In the genomic region with DNA sequence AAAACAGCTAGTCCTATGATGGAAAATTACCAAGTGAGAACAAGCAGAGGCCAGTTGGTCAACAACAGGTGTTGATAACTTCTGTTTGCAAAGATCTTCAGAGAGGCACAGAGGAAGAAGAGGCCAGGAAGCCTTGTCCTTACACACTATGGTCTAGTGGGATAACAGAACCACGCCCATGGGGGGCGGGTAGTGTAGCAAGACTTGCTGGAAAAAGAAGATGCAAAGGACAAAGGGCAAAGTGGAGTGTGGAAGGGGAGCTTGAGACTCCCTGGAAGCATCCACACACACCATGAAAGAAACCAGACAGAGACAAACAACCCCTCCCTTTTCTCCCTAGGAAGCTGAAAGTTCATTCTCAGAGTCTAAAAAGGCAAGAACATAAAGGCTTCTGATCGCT, we compare ENCODE assay signal across 18 mouse cellular contexts. TPM values are rescaled to one million over a fixed set of nuclear protein-coding genes. Genes with fewer than 3 reads are reported as not detected.
DNase-seq lines count a peak whose midpoint lies in the region; ATAC-seq lines count a peak whose summit lies in the region.
"Had no signal": no experiment of that assay in that cellular context is flagged by ENCODE, and none has a peak within 500 bp of the region (broad histone marks: within the 10 kb centered on the region; RNA-seq: fewer than 3 reads in every experiment).

No protein-coding gene starts in this region.

- peak overlapping the region; percentile 57 for H3K27ac ChIP-seq in heart, embryonic 11.5 days (ENCODE audit: low read depth, low read length)
- H3K27ac ChIP-seq: forebrain, embryonic 12.5 days; heart, embryonic 15.5 days; neural tube, embryonic 12.5 days had no signal

- ATAC-seq in heart, embryonic 11.5 days (replicated peaks; ENCODE audit: insufficient number of reproducible peaks, low FRiP score, low TSS enrichment), result no peak

- H3K9me3 ChIP-seq in heart, embryonic 11.5 days (replicated peaks; ENCODE audit: control insufficient read depth, low read length), result no peaks in the 10 kb centered on the region
- H3K9me3 ChIP-seq: forebrain, embryonic 12.5 days; heart, embryonic 15.5 days; neural tube, embryonic 12.5 days had no signal

- DNase-seq in heart, postnatal 14 days, result no peak
- DNase-seq in lung, postnatal 36 days, result peak; percentile 20
- no peak for DNase-seq in lung, postnatal 25 days (ENCODE audit: low spot score)
- DNase-seq in ZHBTc4 (ENCODE audit: low read depth, low spot score), result peak; percentile 69
- no peak for DNase-seq in thymus, postnatal 10 days (ENCODE audit: low spot score in 2 of 2)
- DNase-seq in ovary, postnatal 10 days (ENCODE audit: low spot score), result no peak
- DNase-seq: adrenal gland, adult 8-10 months; cerebellum, adult 11 months; cerebellum, postnatal 14 days; gastrocnemius, postnatal 36 days; lung, postnatal 10 days; spleen, adult 18-20 months; thymus, postnatal 14 days had no signal

- no peak overlapping the region for H3K4me3 ChIP-seq in heart, embryonic 11.5 days (ENCODE audit: low read depth, low read length)
- H3K4me3 ChIP-seq: forebrain, embryonic 12.5 days; heart, embryonic 15.5 days; neural tube, embryonic 12.5 days had no signal

- WGBS in heart, embryonic 11.5 days (ENCODE audit: insufficient replicate concordance), result 83% methylated on average over 3 of the region's 3 CpGs

- H3K9ac ChIP-seq in heart, embryonic 11.5 days (ENCODE audit: low read depth, low read length), result no peak overlapping the region
- H3K9ac ChIP-seq: forebrain, embryonic 12.5 days; heart, embryonic 15.5 days; neural tube, embryonic 12.5 days had no signal

- intact Hi-C loops in heart, postnatal 14 days (cut with DNase I), result no loop called here

- H3K4me1 ChIP-seq in heart, embryonic 11.5 days (ENCODE audit: control insufficient read depth, insufficient read depth, low read length), result peaks cover 24% of the 10 kb centered on the region

- no peaks in the 10 kb centered on the region for H3K27me3 ChIP-seq in heart, embryonic 11.5 days (ENCODE audit: control insufficient read depth, insufficient read depth, low read length)
- H3K27me3 ChIP-seq: forebrain, embryonic 12.5 days; heart, embryonic 15.5 days; neural tube, embryonic 12.5 days had no signal

- no peaks in the 10 kb centered on the region for H3K36me3 ChIP-seq in heart, embryonic 11.5 days (ENCODE audit: control insufficient read depth, insufficient read depth, low read length)
- H3K36me3 ChIP-seq: heart, embryonic 15.5 days had no signal

- peak overlapping the region; percentile 38 for H3K4me2 ChIP-seq in heart, embryonic 11.5 days
- H3K4me2 ChIP-seq: forebrain, embryonic 12.5 days; heart, embryonic 15.5 days; neural tube, embryonic 12.5 days had no signal

RNA-seq across cellular contexts. Expression of a gene that starts 3.8 kb away (rescaled TPM):
- 25.3 and 26.9 TPM in 2 replicates for polyA plus RNA-seq in heart, embryonic 11.5 days (2014; fragmentation: Nextera tagmentation; extraction: Ambion mirVana)
- total RNA-seq in heart, postnatal 14 days (2021), result 10 to 100 TPM; 26.4 to 27.2 TPM

RNA-seq across cellular contexts. Expression of a gene that starts 36.1 kb away (rescaled TPM):
- polyA plus RNA-seq in heart, embryonic 11.5 days (2014; fragmentation: Nextera tagmentation; extraction: Ambion mirVana), result 5.3 and 8.1 TPM in 2 replicates
- total RNA-seq in heart, postnatal 14 days (2021), result 10 to 100 TPM; 25.8 to 33.1 TPM
- total RNA-seq: monocyte, adult 5-6 weeks had no signal

RNA-seq across cellular contexts. Expression of a gene that starts 39.8 kb away (rescaled TPM):
- polyA plus RNA-seq in heart, embryonic 11.5 days (2014; fragmentation: Nextera tagmentation; extraction: Ambion mirVana), result 5.7 and 6.2 TPM in 2 replicates
- total RNA-seq in heart, postnatal 14 days (2021), result 1 to 10 TPM; 1.9 to 2.6 TPM
- total RNA-seq: monocyte, adult 5-6 weeks had no signal

RNA-seq across cellular contexts. Expression of a gene that starts 46.4 kb away (rescaled TPM):
- polyA plus RNA-seq in heart, embryonic 11.5 days (2014; fragmentation: Nextera tagmentation; extraction: Ambion mirVana), result 148 and 151 TPM in 2 replicates
- 10 to 100 TPM; 35.3 to 39.2 TPM for total RNA-seq in heart, postnatal 14 days (2021)

Comparison
In these comparisons a context has a peak if more than half of its experiments do, and no peak if none do; other contexts are left out.
1. DNase-seq: peak in lung, postnatal 36 days (single experiment) and ZHBTc4 (single experiment); none in heart, postnatal 14 days (0 of 2), lung, postnatal 25 days (single experiment), thymus, postnatal 10 days (0 of 2) and ovary, postnatal 10 days (single experiment).